Mouse (Mus musculus): ENCODE measurements at regions not wholly inside any gene's neighbourhood (a gene's known extent, or its start where the extent isn't known, plus 50 kb on each side); places are given as distances from the start of the nearest gene placed in this dataset. TPM values are rescaled to one million over a fixed set of nuclear protein-coding genes. Genes with fewer than 3 reads are reported as not detected.

DNA sequence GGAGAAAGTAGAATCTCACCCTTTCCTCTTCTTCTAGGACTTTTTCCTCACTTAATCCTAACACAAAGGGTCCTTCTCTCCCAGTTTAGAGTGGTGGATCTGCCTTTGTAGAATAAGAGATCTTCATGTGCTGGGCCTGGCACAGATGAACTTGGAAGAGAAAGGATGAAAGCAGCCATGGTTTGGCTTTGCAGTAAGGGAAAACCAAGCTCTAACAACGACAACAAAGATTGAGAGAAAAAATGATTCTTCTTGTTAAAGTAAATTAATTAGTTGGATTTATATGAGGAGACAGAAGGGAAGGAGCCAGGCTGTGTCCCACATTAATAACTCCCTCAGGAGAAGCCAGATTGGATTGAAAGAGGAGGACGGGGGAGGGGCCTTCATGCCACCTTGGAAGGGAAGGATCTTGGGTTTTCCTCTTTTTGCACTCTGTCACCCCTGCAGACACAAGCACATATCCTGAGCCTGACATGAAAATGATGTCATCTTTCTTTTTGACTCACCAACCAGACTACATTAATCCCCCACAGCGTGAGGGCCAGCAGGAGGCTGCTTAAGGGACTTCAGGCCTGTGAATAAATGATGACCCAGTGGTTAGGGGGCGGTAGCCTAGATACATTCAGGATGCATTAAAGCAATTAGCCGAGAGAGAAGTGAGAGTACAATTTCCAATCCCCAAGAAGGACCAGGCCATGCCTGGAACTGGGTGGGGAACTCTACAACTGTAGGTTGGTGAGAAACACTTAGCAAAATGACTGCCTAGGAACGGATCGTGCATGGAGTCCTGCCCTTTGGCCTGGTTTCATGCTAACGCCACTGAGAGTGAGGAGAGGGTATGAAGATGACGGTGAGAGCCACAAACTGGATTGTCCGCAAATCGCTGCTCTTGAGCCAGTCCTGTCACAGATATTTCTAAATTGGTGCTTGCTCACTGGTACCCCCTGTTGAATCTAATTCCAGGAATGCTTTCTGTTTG is 69.4 kb upstream of the Klf7 start:
- no peak overlapping the region for H3K9ac ChIP-seq
- H3K27ac ChIP-seq = no peak overlapping the region
- no peaks in the 10 kb centered on the region for H3K36me3 ChIP-seq
- H3K9me3 ChIP-seq (replicated peaks) = no peaks in the 10 kb centered on the region
- peaks cover 29% of the 10 kb centered on the region for H3K4me1 ChIP-seq
- H3K4me3 ChIP-seq (replicated peaks) = no peak overlapping the region
- no peaks in the 10 kb centered on the region for H3K27me3 ChIP-seq
- no peak overlapping the region for H3K4me2 ChIP-seq
- WGBS = 75% methylated on average over 11 of the region's 11 CpGs
- ATAC-seq (replicated peaks; ENCODE audit: low FRiP score) = no peak

DNA sequence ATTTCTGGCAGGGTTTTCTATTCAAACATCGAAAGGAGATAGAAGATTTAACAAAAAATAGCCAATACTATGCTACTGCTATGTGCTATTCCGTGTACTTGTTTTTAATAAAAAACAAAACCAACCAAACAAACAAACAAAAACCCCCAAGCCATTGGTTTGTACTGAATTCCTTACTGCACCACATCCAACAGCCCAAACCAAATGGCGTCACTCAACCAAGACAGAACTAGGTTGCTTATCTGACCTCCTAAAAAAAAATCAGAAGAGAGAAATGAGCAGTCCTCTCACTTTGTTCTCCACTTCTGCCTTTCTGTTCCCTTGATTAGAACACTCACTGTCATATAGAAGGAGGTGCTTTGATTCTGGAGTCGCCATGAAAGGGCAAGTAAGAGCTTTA is 68.6 kb upstream of the Klf7 start:
- Histone ChIP-seq H3K4me3 (replicated peaks) (no peak overlapping the region), H3K9ac (no peak overlapping the region), H3K27ac (no peak overlapping the region), H3K27me3 (no peaks in the 10 kb centered on the region), H3K4me1 (peaks cover 29% of the 10 kb centered on the region), H3K36me3 (no peaks in the 10 kb centered on the region), H3K4me2 (no peak overlapping the region), H3K9me3 (replicated peaks) (no peaks in the 10 kb centered on the region)
- no peak for ATAC-seq (replicated peaks; ENCODE audit: low FRiP score)
- WGBS = 83% methylated on average over 4 of the region's 4 CpGs

GRCm38 (mm10) chr1:64190097-64190496 is 68.0 kb upstream of the Klf7 start:
- H3K36me3 ChIP-seq = no peaks in the 10 kb centered on the region
- H3K4me2 ChIP-seq = no peak overlapping the region
- ATAC-seq (replicated peaks; ENCODE audit: low FRiP score) = no peak
- WGBS = 28% methylated on average over 5 of the region's 5 CpGs
- no peak overlapping the region for H3K27ac ChIP-seq
- no peak overlapping the region for H3K4me3 ChIP-seq (replicated peaks)
- peaks cover 29% of the 10 kb centered on the region for H3K4me1 ChIP-seq
- H3K9ac ChIP-seq = no peak overlapping the region
- H3K9me3 ChIP-seq (replicated peaks) = no peaks in the 10 kb centered on the region
- no peaks in the 10 kb centered on the region for H3K27me3 ChIP-seq

DNA sequence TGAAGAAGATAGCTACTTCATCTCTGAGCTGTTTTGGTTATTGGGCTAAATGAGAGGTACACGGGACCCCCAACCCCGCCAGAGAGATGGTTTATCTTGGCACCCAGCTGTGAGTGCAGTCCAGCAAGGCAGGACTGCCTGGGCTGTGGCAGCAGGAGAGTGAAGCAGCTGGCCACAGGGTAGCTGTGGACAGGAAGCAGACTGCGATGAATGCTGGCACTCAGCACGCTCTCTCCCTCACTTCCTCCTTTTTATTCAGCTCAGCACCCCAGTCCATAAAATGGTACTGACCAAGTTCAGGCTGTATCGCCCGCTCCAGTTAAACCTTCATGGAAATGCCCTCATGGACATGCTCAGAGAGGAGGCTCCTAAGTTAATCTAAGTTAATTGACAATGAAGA is 67.4 kb upstream of the Klf7 start:
- Histone ChIP-seq H3K4me3 (replicated peaks) (no peak overlapping the region), H3K9ac (no peak overlapping the region), H3K4me1 (peaks cover 29% of the 10 kb centered on the region), H3K27ac (no peak overlapping the region), H3K9me3 (replicated peaks) (no peaks in the 10 kb centered on the region), H3K4me2 (no peak overlapping the region), H3K27me3 (no peaks in the 10 kb centered on the region), H3K36me3 (no peaks in the 10 kb centered on the region)
- 49% methylated on average over 6 of the region's 6 CpGs for WGBS
- ATAC-seq (replicated peaks; ENCODE audit: low FRiP score) = no peak

DNA sequence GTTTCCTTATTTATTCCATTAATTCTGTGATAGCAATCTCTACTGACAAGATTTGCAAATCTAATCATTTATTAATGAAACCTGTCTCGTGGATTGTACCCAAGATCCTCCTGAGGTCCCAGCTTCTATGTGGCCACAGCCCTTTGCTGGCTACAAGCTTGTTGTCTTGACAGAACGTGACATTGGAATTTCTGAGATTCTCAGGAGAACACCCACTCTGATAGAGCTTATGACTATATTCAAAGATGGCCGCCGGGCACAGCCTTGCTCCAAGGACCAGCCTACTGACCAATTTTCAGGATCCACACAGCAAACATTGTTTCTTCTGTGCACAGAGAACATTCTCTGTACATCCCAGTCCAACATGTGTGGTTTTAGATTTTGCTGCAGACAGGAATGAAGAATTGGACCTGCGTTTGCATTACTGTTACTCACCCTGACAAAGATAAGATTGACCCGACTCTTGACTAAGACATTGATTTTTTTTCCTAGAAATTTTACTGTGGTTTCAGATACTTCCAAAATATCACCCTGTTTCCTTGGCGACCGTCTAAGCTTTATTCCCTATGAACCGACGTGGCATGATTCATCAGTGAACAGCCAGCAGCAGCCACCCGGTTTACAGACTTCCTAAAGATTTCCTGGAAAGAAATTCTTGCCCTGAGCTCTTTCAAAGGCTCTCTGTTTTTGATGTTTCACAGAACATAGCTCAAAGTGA is 65.9 kb upstream of the Klf7 start:
- Histone ChIP-seq H3K4me2 (no peak overlapping the region), H3K9me3 (replicated peaks) (no peaks in the 10 kb centered on the region), H3K4me1 (peaks cover 21% of the 10 kb centered on the region), H3K27ac (no peak overlapping the region), H3K36me3 (no peaks in the 10 kb centered on the region), H3K4me3 (replicated peaks) (no peak overlapping the region), H3K9ac (no peak overlapping the region), H3K27me3 (no peaks in the 10 kb centered on the region)
- WGBS = 77% methylated on average over 11 of the region's 11 CpGs
- ATAC-seq (replicated peaks; ENCODE audit: low FRiP score) = no peak

DNA sequence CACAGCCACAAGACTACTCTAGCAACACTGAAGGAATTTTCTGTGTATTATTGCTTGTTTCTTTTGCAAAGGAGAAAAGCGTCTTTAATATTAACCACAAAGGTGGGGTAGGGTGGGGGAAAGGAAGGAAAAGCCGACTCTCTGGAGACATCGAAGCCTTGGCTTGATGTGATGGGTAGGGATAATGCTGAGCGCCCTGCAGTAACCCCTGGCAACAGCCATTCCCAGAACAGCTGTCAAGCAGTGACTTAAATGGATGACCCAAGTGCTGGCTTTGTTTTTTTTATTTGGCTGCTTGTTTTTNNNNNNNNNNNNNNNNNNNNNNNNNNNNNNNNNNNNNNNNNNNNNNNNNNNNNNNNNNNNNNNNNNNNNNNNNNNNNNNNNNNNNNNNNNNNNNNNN is 51.6 kb upstream of the Klf7 start:
- 43% methylated on average over 4 of the region's 4 CpGs for WGBS
- Histone ChIP-seq H3K9ac (no peak overlapping the region), H3K4me3 (replicated peaks) (no peak overlapping the region), H3K9me3 (replicated peaks) (no peaks in the 10 kb centered on the region), H3K27ac (no peak overlapping the region), H3K36me3 (no peaks in the 10 kb centered on the region), H3K4me1 (no peaks in the 10 kb centered on the region), H3K27me3 (no peaks in the 10 kb centered on the region), H3K4me2 (no peak overlapping the region)
- ATAC-seq (replicated peaks; ENCODE audit: low FRiP score) = no peak

DNA sequence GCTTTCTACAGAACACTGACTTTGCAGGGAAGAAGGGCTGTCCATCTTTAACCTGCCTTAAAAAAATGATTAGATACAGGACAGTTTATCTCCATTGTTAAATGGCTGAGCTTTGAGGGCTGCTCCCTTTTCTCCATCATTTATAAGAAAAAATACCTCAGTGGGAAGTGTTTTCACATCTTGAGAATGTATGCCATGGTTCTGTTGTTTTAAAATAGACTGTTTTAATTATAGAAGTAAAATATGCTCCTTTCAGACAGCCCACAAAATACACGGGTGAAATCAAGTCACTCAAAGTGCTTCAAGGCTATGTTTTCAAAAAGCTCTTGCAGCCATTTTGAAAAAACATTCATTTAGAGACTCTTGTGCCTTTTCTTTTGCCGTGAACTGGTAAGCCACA is 50.0 kb upstream of the Klf7 start:
- Histone ChIP-seq H3K4me3 (replicated peaks) (no peak overlapping the region), H3K9ac (no peak overlapping the region), H3K27ac (no peak overlapping the region), H3K36me3 (no peaks in the 10 kb centered on the region), H3K4me2 (no peak overlapping the region), H3K9me3 (replicated peaks) (no peaks in the 10 kb centered on the region), H3K27me3 (no peaks in the 10 kb centered on the region), H3K4me1 (no peaks in the 10 kb centered on the region)
- no peak for ATAC-seq (replicated peaks; ENCODE audit: low FRiP score)
- WGBS = 64% methylated on average over 2 of the region's 2 CpGs

Small RNA genes in the stretch of these regions (microRNA-seq; reads per million reads assigned to microRNA genes)
- gene Gm25748 = not detected
